Mouse (Mus musculus) kidney, embryonic 16.5 days (tissue): ENCODE measurements around the gene Dpep2nb. TPM values are rescaled to one million over a fixed set of nuclear protein-coding genes. Genes with fewer than 3 reads are reported as not detected.

Source experiments
- ATAC-seq: fragments of 200-750 bp; cut with Nextera tagmentation; 2 replicates; pipeline ENCODE4 v1.8.0; 2017; ENCODE audit warnings: moderate TSS enrichment; ENCODE audit not compliant: low FRiP score, low TSS enrichment
- H3K27ac ChIP-seq: fragments of 300-500 bp; sonication (generic); 2 replicates; pipeline ENCODE4 v1.5.1; 2014; ENCODE audit warnings: low read length
- H3K27me3 ChIP-seq: fragments of 300-500 bp; sonication (generic); 2 replicates; pipeline ENCODE4 v1.6.1; 2014; ENCODE audit warnings: low read length, control low read depth, mixed read lengths; ENCODE audit not compliant: insufficient read depth
- H3K36me3 ChIP-seq: fragments of 300-500 bp; sonication (generic); 2 replicates; pipeline ENCODE4 v1.6.1; 2014; ENCODE audit warnings: low read length, control low read depth, mixed read lengths; ENCODE audit not compliant: insufficient read depth
- H3K4me1 ChIP-seq: fragments of 300-500 bp; sonication (generic); 2 replicates; pipeline ENCODE4 v1.6.1; 2014; ENCODE audit warnings: low read length, control low read depth, mixed read lengths; ENCODE audit not compliant: insufficient read depth
- H3K4me2 ChIP-seq: fragments of 300-500 bp; sonication (generic); replicated peaks from 2 replicates; pipeline ENCODE4 v1.6.1; 2014; ENCODE audit warnings: low read depth, low read length
- H3K4me3 ChIP-seq: fragments of 300-500 bp; sonication (generic); 2 replicates; pipeline ENCODE4 v1.5.1; 2014; ENCODE audit warnings: mild to moderate bottlenecking, low read length
- H3K9ac ChIP-seq: fragments of 300-500 bp; sonication (generic); replicated peaks from 2 replicates; pipeline ENCODE4 v1.6.1; 2014; ENCODE audit warnings: low read length
- H3K9me3 ChIP-seq: fragments of 300-500 bp; sonication (generic); 2 replicates; pipeline ENCODE4 v1.6.1; 2016; ENCODE audit warnings: low read length, control low read depth
- WGBS: fragments of 180-500 bp; shearing (Covaris S2); extraction: QIAGEN DNeasy Blood & Tissue Kit; methylation state at CpG from one replicate; pipeline ENCODE4 v1.1.7; 2014; 5-methylcytosine and 5-hydroxymethylcytosine counted together
- polyA plus RNA-seq: library from polyadenylated mRNA; unstranded; fragments of >200 nt; fragmentation: Nextera tagmentation; extraction: Ambion mirVana; gene quantifications from 2 replicates; pipeline ENCODE4 v1.2.1, GENCODE M21; 2015

Dpep2nb gene
- polyA plus RNA-seq: not detected in 2 replicates

GRCm38 (mm10) chr8:106005875-106006274 lies at the start of gene Dpep2nb:
Gene Dpep2nb, minus strand, starts transcription at chr8:106005975.
- H3K4me2 ChIP-seq: no peak within 1 kb of the TSS
- H3K36me3 ChIP-seq: 0 out of 2 replicates have a peak, but pooled peaks cover 4% of the 10 kb centered on the region
- 63% methylated on average over 4 of the region's 4 CpGs for WGBS
- H3K27ac ChIP-seq: no peak within 1 kb of the TSS
- no peak within 1 kb of the TSS for H3K9ac ChIP-seq
- no peak within 1 kb of the TSS for H3K4me3 ChIP-seq
- H3K4me1 ChIP-seq: peaks cover 10% of the 10 kb centered on the region
- H3K9me3 ChIP-seq: no peaks in the 10 kb centered on the region
- H3K27me3 ChIP-seq: no peaks in the 10 kb centered on the region
- ATAC-seq: no peak

- Histone ChIP-seq H3K4me2 (no peak overlapping the region), H3K27me3 (no peaks in the 10 kb centered on the region), H3K36me3 (peaks cover 12% of the 10 kb centered on the region), H3K4me1 (peaks cover 8% of the 10 kb centered on the region), H3K9ac (no peak overlapping the region), H3K27ac (no peak overlapping the region), H3K4me3 (no peak overlapping the region), H3K9me3 (no peaks in the 10 kb centered on the region)
- 50% methylated on average over 3 of the region's 3 CpGs for WGBS
- ATAC-seq: no peak
Observed at GRCm38 (mm10) chr8:106055038-106055437, 49.3 kb upstream of the Dpep2nb start.

- WGBS: 36% methylated on average over 6 of the region's 6 CpGs
- H3K27me3 ChIP-seq: no peaks in the 10 kb centered on the region
- peaks cover 8% of the 10 kb centered on the region for H3K4me1 ChIP-seq
- H3K9ac ChIP-seq: no peak overlapping the region
- H3K4me3 ChIP-seq: no peak overlapping the region
- no peak overlapping the region for H3K27ac ChIP-seq
- peaks cover 15% of the 10 kb centered on the region for H3K36me3 ChIP-seq
- H3K4me2 ChIP-seq: no peak overlapping the region
- ATAC-seq: no peak
- H3K9me3 ChIP-seq: no peaks in the 10 kb centered on the region
Observed at GRCm38 (mm10) chr8:106054190-106054811, 48.5 kb upstream of the Dpep2nb start.

- Histone ChIP-seq H3K4me1 (peaks cover 3% of the 10 kb centered on the region; the same call in 1 of the 2 replicates), H3K9ac (no peak overlapping the region), H3K9me3 (no peaks in the 10 kb centered on the region), H3K27me3 (no peaks in the 10 kb centered on the region), H3K4me3 (no peak overlapping the region), H3K36me3 (peaks cover 15% of the 10 kb centered on the region), H3K4me2 (no peak overlapping the region), H3K27ac (no peak overlapping the region)
- ATAC-seq: no peak
- 86% methylated on average over 9 of the region's 9 CpGs for WGBS
Observed at GRCm38 (mm10) chr8:106052510-106053089, 46.8 kb upstream of the Dpep2nb start.

GRCm38 (mm10) chr8:106051068-106051467 lies 45.3 kb upstream of the Dpep2nb start:
- no peak for ATAC-seq
- H3K36me3 ChIP-seq: peaks cover 15% of the 10 kb centered on the region
- 91% methylated on average over 3 of the region's 3 CpGs for WGBS

GRCm38 (mm10) chr8:106049840-106050239 lies 44.1 kb upstream of the Dpep2nb start:
- WGBS: 90% methylated on average over 6 of the region's 6 CpGs
- no peak overlapping the region for H3K4me3 ChIP-seq
- H3K27me3 ChIP-seq: no peaks in the 10 kb centered on the region
- no peak overlapping the region for H3K27ac ChIP-seq
- no peak for ATAC-seq
- H3K4me1 ChIP-seq: peaks cover 4% of the 10 kb centered on the region; the same call in 1 of the 2 replicates
- peaks cover 18% of the 10 kb centered on the region for H3K36me3 ChIP-seq
- no peak overlapping the region for H3K4me2 ChIP-seq
- no peak overlapping the region for H3K9ac ChIP-seq
- H3K9me3 ChIP-seq: no peaks in the 10 kb centered on the region

More at GRCm38 (mm10) chr8:106051068-106051467, 45.3 kb upstream of the Dpep2nb start:
- no peak overlapping the region for H3K27ac ChIP-seq
- peaks cover 3% of the 10 kb centered on the region; the same call in 1 of the 2 replicates for H3K4me1 ChIP-seq
- no peaks in the 10 kb centered on the region for H3K27me3 ChIP-seq
- H3K9ac ChIP-seq: no peak overlapping the region
- no peak overlapping the region for H3K4me2 ChIP-seq
- H3K4me3 ChIP-seq: no peak overlapping the region
- H3K9me3 ChIP-seq: no peaks in the 10 kb centered on the region

- peaks cover 9% of the 10 kb centered on the region; the same call in 1 of the 2 replicates for H3K4me1 ChIP-seq
- WGBS: 79% methylated on average over 5 of the region's 5 CpGs
- ATAC-seq: no peak
Observed at GRCm38 (mm10) chr8:106047854-106048630, 42.3 kb upstream of the Dpep2nb start.

GRCm38 (mm10) chr8:106046872-106047559 lies 41.2 kb upstream of the Dpep2nb start:
- H3K9me3 ChIP-seq: no peaks in the 10 kb centered on the region
- no peaks in the 10 kb centered on the region for H3K27me3 ChIP-seq
- ATAC-seq: no peak
- H3K4me2 ChIP-seq: no peak overlapping the region
- no peak overlapping the region for H3K4me3 ChIP-seq
- 92% methylated on average over 11 of the region's 11 CpGs for WGBS
- H3K4me1 ChIP-seq: peaks cover 9% of the 10 kb centered on the region; the same call in 1 of the 2 replicates
- H3K9ac ChIP-seq: no peak overlapping the region
- H3K36me3 ChIP-seq: peaks cover 16% of the 10 kb centered on the region
- no peak overlapping the region for H3K27ac ChIP-seq

More at GRCm38 (mm10) chr8:106047854-106048630, 42.3 kb upstream of the Dpep2nb start:
- Histone ChIP-seq H3K36me3 (peaks cover 16% of the 10 kb centered on the region), H3K9me3 (no peaks in the 10 kb centered on the region), H3K4me3 (no peak overlapping the region), H3K4me2 (no peak overlapping the region), H3K27me3 (no peaks in the 10 kb centered on the region), H3K27ac (no peak overlapping the region), H3K9ac (no peak overlapping the region)

GRCm38 (mm10) chr8:106044151-106044550 lies 38.4 kb upstream of the Dpep2nb start:
- no peaks in the 10 kb centered on the region for H3K9me3 ChIP-seq
- H3K4me3 ChIP-seq: no peak overlapping the region
- peak; percentile 78; the same call in 1 of the 2 replicates for ATAC-seq
- 37% methylated on average over 3 of the region's 3 CpGs for WGBS
- no peak overlapping the region for H3K4me2 ChIP-seq
- no peak overlapping the region for H3K27ac ChIP-seq
- no peak overlapping the region for H3K9ac ChIP-seq
- H3K27me3 ChIP-seq: no peaks in the 10 kb centered on the region
- H3K4me1 ChIP-seq: peaks cover 9% of the 10 kb centered on the region; the same call in 1 of the 2 replicates
- H3K36me3 ChIP-seq: peaks cover 8% of the 10 kb centered on the region; the same call in 1 of the 2 replicates
